Mouse (Mus musculus) liver, adult 2 months (tissue): ENCODE data around the gene Gm10320.

ENCODE experiments used
- CTCF ChIP-seq: fragments of 200-500 bp; IDR thresholded peaks from 2 replicates; pipeline ENCODE4 v1.5.1; 2011; ENCODE audit warnings: low read depth, low read length, control low read depth
- POLR2A ChIP-seq: fragments of 200-500 bp; IDR thresholded peaks from 2 replicates; pipeline ENCODE4 v1.6.1; 2011; ENCODE audit warnings: low read length, control low read depth; ENCODE audit not compliant: insufficient read depth; ENCODE audit errors: extremely low read depth

GRCm38 (mm10) chr13:98532699-98533375, 41.0 kb upstream of the Gm10320 start:
- TF ChIP-seq POLR2A (no peak), CTCF (no peak)
